Mouse (Mus musculus): ENCODE data around the gene Mecom. TPM values are rescaled to one million over a fixed set of nuclear protein-coding genes. Genes with fewer than 3 reads are reported as not detected.
"Not testable (repeated sequence)": the region's sequence is repeated elsewhere in the genome, so short reads cannot be mapped to it uniquely, and the experiment has no call there.

Gene Mecom
- polyA plus RNA-seq, 1 experiment from 2014 or later, result 32.7 TPM

DNA sequence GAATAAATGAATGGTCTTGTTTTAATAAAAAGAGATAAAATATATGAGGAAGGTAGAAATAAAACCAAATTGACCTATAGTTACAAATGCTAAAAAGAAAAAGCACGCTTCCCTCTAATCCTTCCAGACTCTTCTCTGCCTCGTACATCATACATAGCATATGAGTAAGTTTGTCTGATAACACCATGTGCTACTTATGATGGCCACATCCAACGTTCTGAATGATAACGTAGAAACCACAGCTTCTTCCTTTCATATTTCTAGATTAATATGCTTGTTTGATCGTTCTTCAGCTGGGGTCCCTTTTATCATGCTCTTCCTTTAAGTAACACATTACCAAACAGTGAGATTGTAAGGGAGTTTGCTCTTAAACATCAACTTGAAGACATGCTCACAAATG is 310.3 kb downstream of the Mecom start:
- no peaks in the 10 kb centered on the region for H3K4me1 ChIP-seq (ENCODE audit: control insufficient read depth, insufficient read depth, low read length)
- H3K4me2 ChIP-seq, result no peak overlapping the region
- DNase-seq (ENCODE audit: low spot score, missing footprints) (no peak), ATAC-seq (ENCODE audit: low FRiP score) (no peak)
- H3K36me3 ChIP-seq (ENCODE audit: control insufficient read depth, insufficient read depth, low read length), result no peaks in the 10 kb centered on the region
- H3K4me3 ChIP-seq (ENCODE audit: low read depth, low read length), result no peak overlapping the region
- no peak overlapping the region for H3K27ac ChIP-seq (ENCODE audit: low read depth, low read length)
- H3K9ac ChIP-seq (ENCODE audit: low read length), result no peak overlapping the region
- no peaks in the 10 kb centered on the region for H3K27me3 ChIP-seq (ENCODE audit: control insufficient read depth, insufficient read depth, low read length)
- no peaks in the 10 kb centered on the region for H3K9me3 ChIP-seq (ENCODE audit: control insufficient read depth, low read length)
- 94% methylated on average over 5 of the region's 5 CpGs for WGBS

DNA sequence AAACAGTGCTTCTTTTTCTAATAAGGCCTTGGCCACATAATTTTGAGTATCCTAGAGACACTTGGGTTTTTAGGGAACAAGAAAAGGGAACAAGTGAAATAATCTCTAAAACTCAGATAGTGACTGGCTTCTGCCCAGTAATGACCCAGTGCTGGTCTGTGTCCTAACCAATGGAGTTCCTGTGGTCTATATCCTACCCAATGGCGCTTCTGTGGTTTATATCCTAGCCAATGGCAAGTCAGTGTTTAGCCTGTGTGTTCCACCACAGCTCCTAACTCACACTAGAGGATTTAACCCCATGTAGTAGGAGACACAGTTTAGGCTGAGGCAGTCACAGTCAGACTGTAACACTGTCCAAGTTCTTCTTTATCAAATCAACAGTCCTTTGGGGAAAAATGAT is 313.8 kb downstream of the Mecom start:
- Histone ChIP-seq H3K9me3 (ENCODE audit: control insufficient read depth, low read length) (no peaks in the 10 kb centered on the region), H3K4me2 (no peak overlapping the region), H3K4me3 (ENCODE audit: low read depth, low read length) (no peak overlapping the region), H3K36me3 (ENCODE audit: control insufficient read depth, insufficient read depth, low read length) (no peaks in the 10 kb centered on the region), H3K9ac (ENCODE audit: low read length) (no peak overlapping the region), H3K27me3 (ENCODE audit: control insufficient read depth, insufficient read depth, low read length) (no peaks in the 10 kb centered on the region), H3K4me1 (ENCODE audit: control insufficient read depth, insufficient read depth, low read length) (no peaks in the 10 kb centered on the region), H3K27ac (ENCODE audit: low read depth, low read length) (no peak overlapping the region)
- DNase-seq (ENCODE audit: low spot score, missing footprints) (no peak), ATAC-seq (ENCODE audit: low FRiP score) (no peak)
- WGBS, result 95% methylated on average over 1 of the region's 1 CpGs

DNA sequence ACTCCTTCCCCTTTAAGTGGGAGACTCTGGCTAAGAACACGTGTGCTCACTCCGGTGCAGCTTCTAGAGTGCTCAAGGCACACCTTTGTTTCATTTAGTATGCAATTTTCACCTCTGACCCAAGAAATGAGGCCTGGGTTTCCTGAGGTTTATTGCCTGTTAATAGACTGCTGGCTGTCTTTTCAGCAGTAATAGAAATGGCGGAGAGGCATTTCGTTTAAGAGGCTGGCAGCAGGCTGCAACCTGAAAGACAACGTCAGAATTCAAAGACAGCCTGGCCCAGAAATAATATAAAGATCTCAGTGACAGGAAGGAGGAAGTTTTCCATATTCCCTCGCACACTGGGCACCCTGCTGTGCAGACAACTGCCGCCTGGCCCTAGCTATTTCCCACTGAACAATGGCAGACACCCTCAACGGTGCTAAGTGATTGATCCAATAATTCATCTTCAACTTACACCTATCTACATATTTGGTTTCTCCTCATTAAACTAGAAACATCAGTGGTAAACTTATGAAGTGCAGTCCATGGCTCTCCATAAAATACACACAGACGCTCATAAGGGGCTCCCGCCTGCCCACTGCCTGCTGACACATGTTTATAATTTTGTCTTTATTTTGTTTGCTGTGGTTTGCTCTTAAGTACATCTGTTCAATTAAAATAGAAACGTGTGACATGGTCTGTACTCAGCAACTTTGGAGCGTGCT is 319.7 kb downstream of the Mecom start:
- Histone ChIP-seq H3K9ac (ENCODE audit: low read length) (no peak overlapping the region), H3K9me3 (ENCODE audit: control insufficient read depth, low read length) (no peaks in the 10 kb centered on the region), H3K27ac (ENCODE audit: low read depth, low read length) (no peak overlapping the region), H3K4me3 (ENCODE audit: low read depth, low read length) (no peak overlapping the region), H3K27me3 (ENCODE audit: control insufficient read depth, insufficient read depth, low read length) (peaks cover 2% of the 10 kb centered on the region; the same call in 1 of the 2 replicates), H3K4me2 (no peak overlapping the region), H3K36me3 (ENCODE audit: control insufficient read depth, insufficient read depth, low read length) (no peaks in the 10 kb centered on the region), H3K4me1 (ENCODE audit: control insufficient read depth, insufficient read depth, low read length) (peaks cover 14% of the 10 kb centered on the region)
- DNase-seq (ENCODE audit: low spot score, missing footprints) (peak; percentile 87), ATAC-seq (ENCODE audit: low FRiP score) (no peak)
- 50% methylated on average over 12 of the region's 12 CpGs for WGBS

DNA sequence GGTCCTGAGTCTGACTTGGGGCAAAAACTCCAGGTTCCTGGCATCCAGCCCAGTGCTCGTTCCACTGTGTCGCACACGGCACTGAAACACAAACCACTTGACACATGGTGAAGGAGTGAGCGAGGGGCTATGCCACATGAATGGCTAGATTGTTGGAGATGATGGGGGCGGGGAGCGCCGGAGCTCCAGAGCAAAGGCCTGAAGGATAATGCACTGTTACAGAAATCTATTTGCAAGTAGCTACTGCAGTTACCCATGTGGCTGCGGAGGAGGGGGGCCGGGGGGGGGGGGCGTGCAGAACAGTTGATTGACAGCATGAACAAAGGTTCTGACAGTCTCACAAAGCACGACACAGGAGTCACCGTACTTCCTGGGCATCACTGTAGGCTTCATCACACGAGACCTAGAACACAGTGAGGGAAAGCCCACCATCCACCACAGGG is 320.9 kb downstream of the Mecom start:
- H3K4me2 ChIP-seq, result no peak overlapping the region
- H3K4me1 ChIP-seq (ENCODE audit: control insufficient read depth, insufficient read depth, low read length), result peaks cover 20% of the 10 kb centered on the region
- no peaks in the 10 kb centered on the region for H3K36me3 ChIP-seq (ENCODE audit: control insufficient read depth, insufficient read depth, low read length)
- H3K4me3 ChIP-seq (ENCODE audit: low read depth, low read length), result no peak overlapping the region
- H3K9me3 ChIP-seq (ENCODE audit: control insufficient read depth, low read length), result no peaks in the 10 kb centered on the region
- peaks cover 5% of the 10 kb centered on the region; the same call in 1 of the 2 replicates for H3K27me3 ChIP-seq (ENCODE audit: control insufficient read depth, insufficient read depth, low read length)
- no peak overlapping the region for H3K9ac ChIP-seq (ENCODE audit: low read length)
- peak; percentile 93 for DNase-seq (ENCODE audit: low spot score, missing footprints)
- peak; percentile 92 for ATAC-seq (ENCODE audit: low FRiP score)
- 27% methylated on average over 13 of the region's 13 CpGs for WGBS
- H3K27ac ChIP-seq (ENCODE audit: low read depth, low read length), result no peak overlapping the region

DNA sequence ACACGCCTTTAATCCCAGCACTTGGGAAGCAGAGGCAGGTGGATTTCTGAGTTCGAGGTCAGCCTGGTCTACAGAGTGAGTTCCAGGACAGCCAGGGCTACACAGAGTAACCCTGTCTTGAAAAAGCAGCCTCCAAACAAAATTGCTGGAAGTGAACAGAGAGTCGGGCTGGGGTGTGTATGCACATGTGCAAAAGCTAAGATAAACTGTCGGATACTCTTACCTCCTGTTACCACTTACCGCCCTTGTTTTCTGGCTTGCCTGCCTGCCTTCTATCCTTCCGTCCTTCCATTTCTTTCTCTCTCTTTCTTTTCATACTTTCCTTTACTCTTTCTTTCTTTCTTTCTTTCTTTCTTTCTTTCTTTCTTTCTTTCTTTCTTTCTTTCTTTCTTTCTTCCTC is 322.6 kb downstream of the Mecom start:
- peaks cover 32% of the 10 kb centered on the region for H3K4me1 ChIP-seq (ENCODE audit: control insufficient read depth, insufficient read depth, low read length)
- H3K4me3 ChIP-seq (ENCODE audit: low read depth, low read length); H3K27me3 ChIP-seq (ENCODE audit: control insufficient read depth, insufficient read depth, low read length); DNase-seq (ENCODE audit: low spot score, missing footprints); H3K9me3 ChIP-seq (ENCODE audit: control insufficient read depth, low read length); H3K9ac ChIP-seq (ENCODE audit: low read length); H3K36me3 ChIP-seq (ENCODE audit: control insufficient read depth, insufficient read depth, low read length); H3K4me2 ChIP-seq; H3K27ac ChIP-seq (ENCODE audit: low read depth, low read length); ATAC-seq (ENCODE audit: low FRiP score): not testable (repeated sequence)
- WGBS, result 79% methylated on average over 6 of the region's 6 CpGs

DNA sequence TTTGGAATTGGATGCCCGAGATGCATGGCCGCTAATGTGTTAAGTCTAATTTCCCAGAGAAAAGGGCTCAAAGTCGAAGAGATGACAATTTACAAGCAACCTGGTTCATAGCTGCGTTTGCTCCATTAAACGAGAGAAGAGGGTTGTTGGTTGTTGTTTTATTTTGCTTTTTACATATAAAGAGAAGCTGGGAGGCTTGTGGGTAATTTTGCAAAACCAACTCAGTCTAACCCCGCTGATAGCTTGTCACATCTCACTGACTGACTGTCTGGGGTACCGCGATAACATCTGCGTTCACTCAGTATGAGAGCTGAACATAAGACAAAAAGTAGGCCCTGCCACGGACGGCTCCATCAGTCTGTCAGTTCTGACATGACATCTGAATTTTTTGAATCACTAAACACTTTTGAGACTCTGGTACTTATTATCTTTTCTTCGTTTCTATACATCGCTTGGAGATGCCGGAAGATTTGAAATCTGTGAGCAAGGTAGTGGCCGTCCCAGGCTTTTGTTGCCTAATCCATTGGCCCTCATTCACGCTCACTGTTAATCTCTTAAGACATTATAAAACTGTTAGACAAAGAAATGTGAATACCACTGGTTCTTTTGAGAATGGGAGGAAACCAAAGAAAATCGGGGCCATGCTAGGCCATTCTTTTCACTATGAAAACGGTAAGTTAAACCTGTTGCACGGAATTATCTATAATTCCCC is 327.0 kb downstream of the Mecom start:
- Histone ChIP-seq H3K9ac (ENCODE audit: low read length) (no peak overlapping the region), H3K27me3 (ENCODE audit: control insufficient read depth, insufficient read depth, low read length) (peaks cover 21% of the 10 kb centered on the region), H3K4me1 (ENCODE audit: control insufficient read depth, insufficient read depth, low read length) (peaks cover 36% of the 10 kb centered on the region), H3K4me3 (ENCODE audit: low read depth, low read length) (no peak overlapping the region), H3K9me3 (ENCODE audit: control insufficient read depth, low read length) (no peaks in the 10 kb centered on the region), H3K36me3 (ENCODE audit: control insufficient read depth, insufficient read depth, low read length) (no peaks in the 10 kb centered on the region), H3K27ac (ENCODE audit: low read depth, low read length) (peak overlapping the region; percentile 6; the same call in 1 of the 2 replicates), H3K4me2 (peak overlapping the region; percentile 22; the same call in 1 of the 2 replicates)
- peak; percentile 96 for DNase-seq (ENCODE audit: low spot score, missing footprints)
- peak; percentile 84 for ATAC-seq (ENCODE audit: low FRiP score)
- 12% methylated on average over 19 of the region's 19 CpGs for WGBS

DNA sequence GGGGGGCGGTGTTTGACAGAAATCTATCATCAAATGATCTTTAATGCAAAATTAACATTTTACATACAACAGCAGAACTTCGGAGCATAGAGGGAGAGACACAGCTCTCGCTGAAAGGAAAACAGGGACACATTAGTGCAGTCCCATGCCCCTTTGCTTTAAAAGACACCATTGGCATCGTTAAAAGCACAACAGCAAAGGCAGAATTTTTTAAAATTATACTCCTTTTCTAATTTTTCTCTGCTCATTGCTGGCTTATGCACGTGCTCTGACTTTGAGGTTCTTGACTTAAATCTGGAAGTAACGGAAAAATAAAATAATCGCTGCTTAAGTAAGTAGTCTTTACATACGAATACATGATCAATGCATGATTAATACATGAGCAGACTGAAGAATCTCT is 327.9 kb downstream of the Mecom start:
- Histone ChIP-seq H3K27ac (ENCODE audit: low read depth, low read length) (peak overlapping the region; percentile 32; the same call in 1 of the 2 replicates), H3K4me2 (peak overlapping the region; percentile 50)
- DNase-seq (ENCODE audit: low spot score, missing footprints), result peak; percentile 92

DNA sequence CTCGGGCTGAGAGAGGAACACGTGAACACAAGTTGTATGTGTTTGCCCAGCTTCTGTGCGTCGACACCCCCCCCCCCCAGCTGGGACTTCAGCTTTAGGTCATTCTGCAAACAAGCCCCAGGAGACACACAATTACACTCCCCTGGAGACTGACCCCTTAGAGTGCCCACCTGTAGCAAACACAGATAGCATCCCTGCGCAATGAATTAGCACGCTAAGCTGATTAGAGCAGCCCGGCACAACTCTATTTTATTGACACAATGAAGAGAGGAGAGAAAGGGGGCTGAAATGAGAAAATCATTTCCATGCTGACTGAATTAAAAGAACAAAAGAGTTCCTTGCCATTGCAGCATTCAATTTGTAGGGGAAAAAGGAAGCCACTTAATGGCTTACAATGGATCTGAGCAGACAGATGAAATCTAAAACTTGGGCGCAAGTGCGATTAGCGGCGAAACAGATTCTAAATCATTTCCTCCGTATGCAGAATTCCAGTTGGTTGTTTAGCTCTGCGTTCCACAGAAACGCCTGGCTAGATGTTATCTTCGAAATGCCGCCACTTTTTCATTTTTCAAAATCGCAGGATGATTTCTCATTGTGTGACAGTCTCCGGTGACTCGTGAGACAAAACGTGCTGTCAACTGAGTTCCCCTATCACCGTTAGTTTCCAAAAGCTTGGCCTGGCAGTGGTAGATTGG is 328.5 kb downstream of the Mecom start:
- Histone ChIP-seq H3K4me1 (ENCODE audit: control insufficient read depth, insufficient read depth, low read length) (peaks cover 38% of the 10 kb centered on the region), H3K27me3 (ENCODE audit: control insufficient read depth, insufficient read depth, low read length) (peaks cover 24% of the 10 kb centered on the region)

More for the DNA sequence above, 327.9 kb downstream of the Mecom start:
- ATAC-seq (ENCODE audit: low FRiP score), result no peak
- Histone ChIP-seq H3K36me3 (ENCODE audit: control insufficient read depth, insufficient read depth, low read length) (no peaks in the 10 kb centered on the region), H3K4me1 (ENCODE audit: control insufficient read depth, insufficient read depth, low read length) (peaks cover 36% of the 10 kb centered on the region), H3K27me3 (ENCODE audit: control insufficient read depth, insufficient read depth, low read length) (peaks cover 21% of the 10 kb centered on the region), H3K4me3 (ENCODE audit: low read depth, low read length) (peak overlapping the region; percentile 16), H3K9ac (ENCODE audit: low read length) (peak overlapping the region; percentile 2; the same call in 1 of the 2 replicates), H3K9me3 (ENCODE audit: control insufficient read depth, low read length) (no peaks in the 10 kb centered on the region)
- 12% methylated on average over 8 of the region's 8 CpGs for WGBS

More for the DNA sequence above, 328.5 kb downstream of the Mecom start:
- ATAC-seq (ENCODE audit: low FRiP score) (peak; percentile 88), DNase-seq (ENCODE audit: low spot score, missing footprints) (peak; percentile 94)
- Histone ChIP-seq H3K36me3 (ENCODE audit: control insufficient read depth, insufficient read depth, low read length) (no peaks in the 10 kb centered on the region), H3K9ac (ENCODE audit: low read length) (peak overlapping the region; percentile 2; the same call in 1 of the 2 replicates), H3K4me2 (peak overlapping the region; percentile 50), H3K9me3 (ENCODE audit: control insufficient read depth, low read length) (no peaks in the 10 kb centered on the region), H3K27ac (ENCODE audit: low read depth, low read length) (peak overlapping the region; percentile 32; the same call in 1 of the 2 replicates), H3K4me3 (ENCODE audit: low read depth, low read length) (peak overlapping the region; percentile 16)
- WGBS, result 2% methylated on average over 21 of the region's 21 CpGs
